Mouse (Mus musculus) kidney, adult 2 months (tissue): Measurements from ENCODE around the gene Adig.

Experiments
- CTCF ChIP-seq: fragments of 200-500 bp; conservative IDR thresholded peaks from 2 replicates; pipeline ENCODE4 v1.5.1; 2011; ENCODE audit warnings: low read depth, mild to moderate bottlenecking, control low read depth, low read length, moderate library complexity, mixed read lengths; ENCODE audit not compliant: insufficient read depth, insufficient read length
- POLR2A ChIP-seq: fragments of 200-500 bp; IDR thresholded peaks from one replicate; pipeline ENCODE4 v1.6.1; 2011; ENCODE audit warnings: low read depth, low read length, control low read depth

- TF ChIP-seq CTCF (no peak), POLR2A (no peak)
Measured at GRCm38 (mm10) chr2:158513821-158514336, 11.5 kb downstream of the Adig start.
